Mouse (Mus musculus): Measurements from ENCODE around the gene Zfp853.

- no peak for TF ChIP-seq CTCF (IDR thresholded peaks at IDR 0.05; ENCODE audit: borderline replicate concordance, control insufficient read depth, extremely low read depth, insufficient read depth, low read length, poor library complexity)
- TF ChIP-seq POLR2A (IDR thresholded peaks at IDR 0.05; ENCODE audit: control insufficient read depth, extremely low read depth, insufficient read depth, low read length, poor library complexity): no peak
These were observed 10.8 kb upstream of the Zfp853 start for GRCm38 (mm10) chr5:143304251-143304650.

Measured in thymus, adult 2 months (tissue).